Mouse (Mus musculus): ENCODE results near the gene Sostdc1. TPM values are rescaled to one million over a fixed set of nuclear protein-coding genes. Genes with fewer than 3 reads are reported as not detected.

Gene Sostdc1
- polyA plus RNA-seq, 1 experiment, result not detected

- H3K36me3 ChIP-seq (ENCODE audit: control insufficient read depth, insufficient read depth), result no peaks in the 10 kb centered on the region
- no peak overlapping the region for H3K4me3 ChIP-seq (ENCODE audit: insufficient read depth, poor library complexity, severe bottlenecking)
- H3K79me2 ChIP-seq (ENCODE audit: control insufficient read depth, insufficient read depth), result no peaks in the 10 kb centered on the region
- no peaks in the 10 kb centered on the region for H3K27me3 ChIP-seq (ENCODE audit: control insufficient read depth, insufficient read depth, insufficient read length)
- no peak overlapping the region for H3ac ChIP-seq (ENCODE audit: control insufficient read depth, insufficient read length, low read depth)
- H3K79me3 ChIP-seq (ENCODE audit: low read depth), result no peaks in the 10 kb centered on the region
- no peak for TF ChIP-seq MYOD1 (IDR thresholded peaks at IDR 0.05; ENCODE audit: control insufficient read depth, insufficient read length, low read depth)
- TF ChIP-seq USF1 (IDR thresholded peaks at IDR 0.05; ENCODE audit: low read depth), result no peak
- TF ChIP-seq CEBPB (IDR thresholded peaks at IDR 0.05; ENCODE audit: low read depth), result no peak
- TF ChIP-seq CTCF (IDR thresholded peaks at IDR 0.05; ENCODE audit: control insufficient read depth, insufficient read depth, insufficient read length), result no peak
- TF ChIP-seq MYOG (IDR thresholded peaks at IDR 0.05; ENCODE audit: control insufficient read depth, extremely low read depth, insufficient read length), result no peak
- no peak for TF ChIP-seq MAX (IDR thresholded peaks at IDR 0.05)
- no peak for TF ChIP-seq FOSL1 (IDR thresholded peaks at IDR 0.05; ENCODE audit: insufficient read depth, low read length, poor library complexity, severe bottlenecking)
These were observed 19.9 kb downstream of the Sostdc1 start for GRCm38 (mm10) chr12:36333837-36334281.

- Histone ChIP-seq H3ac (ENCODE audit: control insufficient read depth, insufficient read length, low read depth) (no peak overlapping the region), H3K79me2 (ENCODE audit: control insufficient read depth, insufficient read depth) (no peaks in the 10 kb centered on the region), H3K27me3 (ENCODE audit: control insufficient read depth, insufficient read depth, insufficient read length) (no peaks in the 10 kb centered on the region), H3K4me3 (ENCODE audit: insufficient read depth, poor library complexity, severe bottlenecking) (no peak overlapping the region), H3K79me3 (ENCODE audit: low read depth) (no peaks in the 10 kb centered on the region), H3K36me3 (ENCODE audit: control insufficient read depth, insufficient read depth) (no peaks in the 10 kb centered on the region)
- TF ChIP-seq USF1 (IDR thresholded peaks at IDR 0.05; ENCODE audit: low read depth) (no peak), FOSL1 (IDR thresholded peaks at IDR 0.05; ENCODE audit: insufficient read depth, low read length, poor library complexity, severe bottlenecking) (no peak), MAX (IDR thresholded peaks at IDR 0.05) (no peak), CTCF (IDR thresholded peaks at IDR 0.05; ENCODE audit: control insufficient read depth, insufficient read depth, insufficient read length) (no peak), CEBPB (IDR thresholded peaks at IDR 0.05; ENCODE audit: low read depth) (no peak), MYOD1 (IDR thresholded peaks at IDR 0.05; ENCODE audit: control insufficient read depth, insufficient read length, low read depth) (no peak), MYOG (IDR thresholded peaks at IDR 0.05; ENCODE audit: control insufficient read depth, extremely low read depth, insufficient read length) (no peak)
These were observed 30.2 kb downstream of the Sostdc1 start for GRCm38 (mm10) chr12:36344131-36344530.

GRCm38 (mm10) chr12:36360064-36360463, 46.1 kb downstream of the Sostdc1 start:
- Histone ChIP-seq H3K79me3 (ENCODE audit: low read depth) (no peaks in the 10 kb centered on the region), H3ac (ENCODE audit: control insufficient read depth, insufficient read length, low read depth) (no peak overlapping the region), H3K36me3 (ENCODE audit: control insufficient read depth, insufficient read depth) (no peaks in the 10 kb centered on the region), H3K79me2 (ENCODE audit: control insufficient read depth, insufficient read depth) (no peaks in the 10 kb centered on the region), H3K27me3 (ENCODE audit: control insufficient read depth, insufficient read depth, insufficient read length) (no peaks in the 10 kb centered on the region), H3K4me3 (ENCODE audit: insufficient read depth, poor library complexity, severe bottlenecking) (no peak overlapping the region)
- no peak for TF ChIP-seq MAX (IDR thresholded peaks at IDR 0.05)
- no peak for TF ChIP-seq MYOG (IDR thresholded peaks at IDR 0.05; ENCODE audit: control insufficient read depth, extremely low read depth, insufficient read length)
- TF ChIP-seq CTCF (IDR thresholded peaks at IDR 0.05; ENCODE audit: control insufficient read depth, insufficient read depth, insufficient read length), result no peak
- no peak for TF ChIP-seq CEBPB (IDR thresholded peaks at IDR 0.05; ENCODE audit: low read depth)
- no peak for TF ChIP-seq MYOD1 (IDR thresholded peaks at IDR 0.05; ENCODE audit: control insufficient read depth, insufficient read length, low read depth)
- TF ChIP-seq USF1 (IDR thresholded peaks at IDR 0.05; ENCODE audit: low read depth), result no peak
- TF ChIP-seq FOSL1 (IDR thresholded peaks at IDR 0.05; ENCODE audit: insufficient read depth, low read length, poor library complexity, severe bottlenecking), result no peak

- Histone ChIP-seq H3K4me3 (ENCODE audit: insufficient read depth, poor library complexity, severe bottlenecking) (no peak overlapping the region), H3K27me3 (ENCODE audit: control insufficient read depth, insufficient read depth, insufficient read length) (no peaks in the 10 kb centered on the region), H3ac (ENCODE audit: control insufficient read depth, insufficient read length, low read depth) (no peak overlapping the region), H3K79me3 (ENCODE audit: low read depth) (no peaks in the 10 kb centered on the region), H3K36me3 (ENCODE audit: control insufficient read depth, insufficient read depth) (no peaks in the 10 kb centered on the region), H3K79me2 (ENCODE audit: control insufficient read depth, insufficient read depth) (no peaks in the 10 kb centered on the region)
- TF ChIP-seq MYOG (IDR thresholded peaks at IDR 0.05; ENCODE audit: control insufficient read depth, extremely low read depth, insufficient read length) (no peak), MYOD1 (IDR thresholded peaks at IDR 0.05; ENCODE audit: control insufficient read depth, insufficient read length, low read depth) (no peak), USF1 (IDR thresholded peaks at IDR 0.05; ENCODE audit: low read depth) (no peak), CEBPB (IDR thresholded peaks at IDR 0.05; ENCODE audit: low read depth) (no peak), FOSL1 (IDR thresholded peaks at IDR 0.05; ENCODE audit: insufficient read depth, low read length, poor library complexity, severe bottlenecking) (no peak)
These were observed 46.8 kb downstream of the Sostdc1 start for GRCm38 (mm10) chr12:36360693-36361092.

- TF ChIP-seq USF1 (IDR thresholded peaks at IDR 0.05; ENCODE audit: low read depth) (no peak), MYOD1 (IDR thresholded peaks at IDR 0.05; ENCODE audit: control insufficient read depth, insufficient read length, low read depth) (no peak), MYOG (IDR thresholded peaks at IDR 0.05; ENCODE audit: control insufficient read depth, extremely low read depth, insufficient read length) (no peak), CTCF (IDR thresholded peaks at IDR 0.05; ENCODE audit: control insufficient read depth, insufficient read depth, insufficient read length) (no peak), MAX (IDR thresholded peaks at IDR 0.05) (no peak), FOSL1 (IDR thresholded peaks at IDR 0.05; ENCODE audit: insufficient read depth, low read length, poor library complexity, severe bottlenecking) (no peak), CEBPB (IDR thresholded peaks at IDR 0.05; ENCODE audit: low read depth) (no peak)
- no peak overlapping the region for H3ac ChIP-seq (ENCODE audit: control insufficient read depth, insufficient read length, low read depth)
- no peaks in the 10 kb centered on the region for H3K79me3 ChIP-seq (ENCODE audit: low read depth)
- no peaks in the 10 kb centered on the region for H3K36me3 ChIP-seq (ENCODE audit: control insufficient read depth, insufficient read depth)
- H3K4me3 ChIP-seq (ENCODE audit: insufficient read depth, poor library complexity, severe bottlenecking), result no peak overlapping the region
- no peaks in the 10 kb centered on the region for H3K79me2 ChIP-seq (ENCODE audit: control insufficient read depth, insufficient read depth)
- no peaks in the 10 kb centered on the region for H3K27me3 ChIP-seq (ENCODE audit: control insufficient read depth, insufficient read depth, insufficient read length)
These were observed 50.1 kb downstream of the Sostdc1 start for GRCm38 (mm10) chr12:36364013-36364412.

Other genes starting within 250 kb of the Sostdc1 start
- 8.3 TPM for gene Ankmy2, start 157.0 kb upstream of the Sostdc1 start, polyA plus RNA-seq (2012; fragmentation: generic; extraction: Trizol)
- 101 TPM for gene Bzw2, start 156.1 kb upstream of the Sostdc1 start, polyA plus RNA-seq (2012; fragmentation: generic; extraction: Trizol)
- gene Lrrc72, start 60.7 kb upstream of the Sostdc1 start, polyA plus RNA-seq (2012; fragmentation: generic; extraction: Trizol), result not detected
- 1.4 TPM for gene Ispd, start 67.3 kb downstream of the Sostdc1 start, polyA plus RNA-seq (2012; fragmentation: generic; extraction: Trizol)
- 0.43 TPM for gene D630036H23Rik, start 68.0 kb downstream of the Sostdc1 start, polyA plus RNA-seq (2012; fragmentation: generic; extraction: Trizol)